Mouse (Mus musculus) neural tube, embryonic 15.5 days (tissue): Measurements from ENCODE around the gene Aldh1a2. TPM values are rescaled to one million over a fixed set of nuclear protein-coding genes. Genes with fewer than 3 reads are reported as not detected.

Experiments used
- ATAC-seq: fragments of 200-750 bp; cut with Nextera tagmentation; 2 replicates; pipeline ENCODE4 v1.8.0; 2017; ENCODE audit warnings: mild to moderate bottlenecking, moderate TSS enrichment, moderate library complexity; ENCODE audit not compliant: low FRiP score
- H3K27ac ChIP-seq: fragments of 300-500 bp; sonication (generic); replicated peaks from 2 replicates; pipeline ENCODE4 v1.5.1; 2015; ENCODE audit warnings: mild to moderate bottlenecking, inconsistent platforms
- H3K27me3 ChIP-seq: fragments of 300-500 bp; sonication (generic); replicated peaks from 2 replicates; pipeline ENCODE4 v1.6.1; 2015; ENCODE audit warnings: inconsistent platforms
- H3K36me3 ChIP-seq: fragments of 300-500 bp; sonication (generic); 2 replicates; pipeline ENCODE4 v1.6.1; 2015; ENCODE audit warnings: inconsistent platforms
- H3K4me1 ChIP-seq: fragments of 300-500 bp; sonication (generic); 2 replicates; pipeline ENCODE4 v1.6.1; 2015; ENCODE audit warnings: inconsistent platforms
- H3K4me2 ChIP-seq: fragments of 300-500 bp; sonication (generic); 2 replicates; pipeline ENCODE4 v1.6.1; 2015; ENCODE audit warnings: inconsistent platforms, mild to moderate bottlenecking, moderate library complexity
- H3K4me3 ChIP-seq: fragments of 300-500 bp; sonication (generic); replicated peaks from 2 replicates; pipeline ENCODE4 v1.5.1; 2015; ENCODE audit warnings: mild to moderate bottlenecking, inconsistent platforms
- H3K9ac ChIP-seq: fragments of 300-500 bp; sonication (generic); replicated peaks from 2 replicates; pipeline ENCODE4 v1.6.1; 2015; ENCODE audit warnings: mild to moderate bottlenecking, inconsistent platforms
- H3K9me3 ChIP-seq: fragments of 300-500 bp; sonication (generic); replicated peaks from 2 replicates; pipeline ENCODE4 v1.6.1; 2016; ENCODE audit warnings: inconsistent platforms
- WGBS: fragments of 180-500 bp; shearing (Covaris S2); methylation state at CpG from one replicate; pipeline ENCODE4 v1.1.7; 2015; ENCODE audit warnings: mixed read lengths; 5-methylcytosine and 5-hydroxymethylcytosine counted together
- polyA plus RNA-seq: library from polyadenylated mRNA; unstranded; fragments of >200 nt; fragmentation: Nextera tagmentation; extraction: Ambion mirVana; gene quantifications from 2 replicates; pipeline ENCODE4 v1.2.1, GENCODE M21; 2015

Gene Aldh1a2
- polyA plus RNA-seq, 1 experiment from 2014 or later: 61.3 TPM

- Histone ChIP-seq H3K36me3 (no peaks in the 10 kb centered on the region), H3K27ac (no peak overlapping the region), H3K4me3 (no peak overlapping the region), H3K9ac (no peak overlapping the region), H3K9me3 (no peaks in the 10 kb centered on the region), H3K4me2 (no peak overlapping the region), H3K27me3 (peaks cover 80% of the 10 kb centered on the region), H3K4me1 (peaks cover 14% of the 10 kb centered on the region)
- ATAC-seq: no peak
- 6% methylated on average over 5 of the region's 5 CpGs for WGBS
These were observed 2.2 kb downstream of the Aldh1a2 start for GRCm38 (mm10) chr9:71217793-71218095.

- Histone ChIP-seq H3K9ac (no peak overlapping the region), H3K9me3 (no peaks in the 10 kb centered on the region), H3K4me3 (no peak overlapping the region), H3K4me2 (no peak overlapping the region), H3K27me3 (peaks cover 78% of the 10 kb centered on the region), H3K4me1 (peaks cover 14% of the 10 kb centered on the region), H3K36me3 (no peaks in the 10 kb centered on the region), H3K27ac (no peak overlapping the region)
- 55% methylated on average over 4 of the region's 4 CpGs for WGBS
- no peak for ATAC-seq
These were observed 3.6 kb downstream of the Aldh1a2 start for GRCm38 (mm10) chr9:71219161-71219560.

- Histone ChIP-seq H3K4me1 (peaks cover 11% of the 10 kb centered on the region), H3K27ac (no peak overlapping the region), H3K36me3 (no peaks in the 10 kb centered on the region), H3K4me3 (no peak overlapping the region), H3K9ac (no peak overlapping the region), H3K9me3 (no peaks in the 10 kb centered on the region), H3K4me2 (no peak overlapping the region), H3K27me3 (peaks cover 71% of the 10 kb centered on the region)
- ATAC-seq: no peak
- WGBS: 56% methylated on average over 2 of the region's 2 CpGs
These were observed 4.8 kb downstream of the Aldh1a2 start for GRCm38 (mm10) chr9:71220401-71220800.

GRCm38 (mm10) chr9:71227226-71227970, 11.8 kb downstream of the Aldh1a2 start:
- Histone ChIP-seq H3K4me2 (no peak overlapping the region), H3K9ac (no peak overlapping the region), H3K9me3 (no peaks in the 10 kb centered on the region), H3K27me3 (peaks cover 59% of the 10 kb centered on the region), H3K4me3 (no peak overlapping the region), H3K36me3 (no peaks in the 10 kb centered on the region), H3K27ac (no peak overlapping the region), H3K4me1 (0 out of 2 replicates have a peak, but pooled peaks cover 4% of the 10 kb centered on the region)
- WGBS: 29% methylated on average over 10 of the region's 10 CpGs
- no peak for ATAC-seq

- Histone ChIP-seq H3K36me3 (no peaks in the 10 kb centered on the region), H3K27me3 (peaks cover 40% of the 10 kb centered on the region), H3K9ac (no peak overlapping the region), H3K4me1 (0 out of 2 replicates have a peak, but pooled peaks cover 4% of the 10 kb centered on the region), H3K4me3 (no peak overlapping the region), H3K9me3 (no peaks in the 10 kb centered on the region), H3K4me2 (no peak overlapping the region), H3K27ac (no peak overlapping the region)
- 18% methylated on average over 6 of the region's 6 CpGs for whole genome bisulfite sequencing
- no peak for ATAC-seq
These were observed 14.4 kb downstream of the Aldh1a2 start for GRCm38 (mm10) chr9:71230011-71230410.

GRCm38 (mm10) chr9:71236540-71236939, 21.0 kb downstream of the Aldh1a2 start:
- no peak for ATAC-seq
- Histone ChIP-seq H3K9me3 (no peaks in the 10 kb centered on the region), H3K36me3 (no peaks in the 10 kb centered on the region), H3K27ac (no peak overlapping the region), H3K4me1 (peaks cover 1% of the 10 kb centered on the region; the same call in 1 of the 2 replicates), H3K9ac (no peak overlapping the region), H3K27me3 (peaks cover 33% of the 10 kb centered on the region), H3K4me2 (no peak overlapping the region), H3K4me3 (no peak overlapping the region)
- WGBS: 70% methylated on average over 1 of the region's 1 CpGs

- H3K4me3 ChIP-seq: no peak overlapping the region
- no peak overlapping the region for H3K9ac ChIP-seq
- ATAC-seq: no peak
- H3K27me3 ChIP-seq: peaks cover 32% of the 10 kb centered on the region
- H3K4me2 ChIP-seq: no peak overlapping the region
- no peak overlapping the region for H3K27ac ChIP-seq
- no peaks in the 10 kb centered on the region for H3K36me3 ChIP-seq
- H3K4me1 ChIP-seq: peaks cover 6% of the 10 kb centered on the region; the same call in 1 of the 2 replicates
- 79% methylated on average over 2 of the region's 2 CpGs for WGBS
- H3K9me3 ChIP-seq: no peaks in the 10 kb centered on the region
These were observed 24.3 kb downstream of the Aldh1a2 start for GRCm38 (mm10) chr9:71239926-71240325.

GRCm38 (mm10) chr9:71241515-71242411, 26.2 kb downstream of the Aldh1a2 start:
- Histone ChIP-seq H3K27me3 (peaks cover 32% of the 10 kb centered on the region), H3K27ac (no peak overlapping the region), H3K4me3 (no peak overlapping the region), H3K9ac (no peak overlapping the region), H3K4me1 (peaks cover 6% of the 10 kb centered on the region; the same call in 1 of the 2 replicates), H3K9me3 (no peaks in the 10 kb centered on the region), H3K4me2 (no peak overlapping the region), H3K36me3 (no peaks in the 10 kb centered on the region)
- 14% methylated on average over 10 of the region's 10 CpGs for WGBS
- no peak for ATAC-seq

GRCm38 (mm10) chr9:71242412-71242781, 26.8 kb downstream of the Aldh1a2 start:
- no peak for ATAC-seq
- no peak overlapping the region for H3K4me2 ChIP-seq
- H3K9me3 ChIP-seq: no peaks in the 10 kb centered on the region
- peaks cover 25% of the 10 kb centered on the region for H3K27me3 ChIP-seq
- peaks cover 6% of the 10 kb centered on the region; the same call in 1 of the 2 replicates for H3K4me1 ChIP-seq
- no peak overlapping the region for H3K4me3 ChIP-seq
- no peak overlapping the region for H3K27ac ChIP-seq
- no peak overlapping the region for H3K9ac ChIP-seq
- no peaks in the 10 kb centered on the region for H3K36me3 ChIP-seq
- 62% methylated on average over 5 of the region's 5 CpGs for WGBS

GRCm38 (mm10) chr9:71254380-71254779, 38.8 kb downstream of the Aldh1a2 start:
- no peaks in the 10 kb centered on the region for H3K4me1 ChIP-seq
- H3K9ac ChIP-seq: no peak overlapping the region
- no peak for ATAC-seq
- no peak overlapping the region for H3K4me2 ChIP-seq
- no peaks in the 10 kb centered on the region for H3K9me3 ChIP-seq
- H3K4me3 ChIP-seq: no peak overlapping the region
- no peak overlapping the region for H3K27ac ChIP-seq
- H3K36me3 ChIP-seq: no peaks in the 10 kb centered on the region
- no peaks in the 10 kb centered on the region for H3K27me3 ChIP-seq
- 60% methylated on average over 2 of the region's 2 CpGs for WGBS

- no peaks in the 10 kb centered on the region for H3K36me3 ChIP-seq
- no peaks in the 10 kb centered on the region for H3K4me1 ChIP-seq
- H3K9ac ChIP-seq: no peak overlapping the region
- 83% methylated on average over 3 of the region's 3 CpGs for WGBS
- H3K27ac ChIP-seq: no peak overlapping the region
- H3K9me3 ChIP-seq: no peaks in the 10 kb centered on the region
- H3K4me3 ChIP-seq: no peak overlapping the region
- no peak overlapping the region for H3K4me2 ChIP-seq
- no peak for ATAC-seq
- H3K27me3 ChIP-seq: no peaks in the 10 kb centered on the region; the same call in 1 of the 2 replicates
These were observed 47.1 kb downstream of the Aldh1a2 start for GRCm38 (mm10) chr9:71262711-71263110.

- no peak for ATAC-seq
- H3K4me2 ChIP-seq: no peak overlapping the region
- no peaks in the 10 kb centered on the region for H3K36me3 ChIP-seq
- no peak overlapping the region for H3K4me3 ChIP-seq
- no peak overlapping the region for H3K9ac ChIP-seq
- H3K4me1 ChIP-seq: no peaks in the 10 kb centered on the region
- H3K27me3 ChIP-seq: no peaks in the 10 kb centered on the region
- no peaks in the 10 kb centered on the region for H3K9me3 ChIP-seq
- 80% methylated on average over 5 of the region's 5 CpGs for WGBS
- no peak overlapping the region for H3K27ac ChIP-seq
These were observed 54.1 kb downstream of the Aldh1a2 start for GRCm38 (mm10) chr9:71269711-71270110.
